17 mouse cellular contexts compared by ENCODE assay signal in the genomic region with DNA sequence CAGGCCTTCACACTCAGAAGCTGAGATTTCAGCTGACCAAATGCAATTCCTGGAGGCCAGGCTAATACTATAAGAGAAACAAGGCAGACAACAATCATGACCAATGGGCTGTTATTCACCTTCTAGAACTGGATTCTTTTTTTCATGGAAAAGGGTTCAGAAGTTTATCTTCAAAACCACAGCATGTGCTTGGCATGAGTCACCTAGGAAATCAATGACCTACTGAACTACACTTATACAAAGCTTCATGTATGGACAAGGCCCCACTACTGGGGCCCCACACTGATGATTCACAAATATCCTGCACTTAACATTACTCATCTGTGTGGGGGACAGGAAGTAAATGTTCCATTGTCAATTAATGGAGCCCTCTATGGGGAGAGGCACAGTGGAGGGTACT.
"Had no signal": no experiment of that assay in that cellular context is flagged by ENCODE, and none has a peak within 500 bp of the region (broad histone marks: within the 10 kb centered on the region; RNA-seq: fewer than 3 reads in every experiment).

No protein-coding gene starts in this region.

- DNase-seq: lung, adult 18-20 months; lung, embryonic 14.5 days; lung, postnatal 10 days; lung, postnatal 4 days; midbrain, embryonic 14.5 days; right cerebral cortex, postnatal 14 days; thymus, adult 18-20 months; thymus, postnatal 25 days; thymus, postnatal 4 days had no signal

- H3K9ac ChIP-seq: liver, embryonic 14.5 days; lung, embryonic 14.5 days; midbrain, embryonic 12.5 days; neural tube, embryonic 13.5 days; neural tube, embryonic 15.5 days; stomach, embryonic 15.5 days had no signal

- H3K27ac ChIP-seq: liver, embryonic 14.5 days; midbrain, embryonic 10.5 days; midbrain, embryonic 12.5 days; neural tube, embryonic 13.5 days; neural tube, embryonic 15.5 days; stomach, embryonic 15.5 days had no signal

- H3K36me3 ChIP-seq: midbrain, embryonic 10.5 days; midbrain, embryonic 12.5 days; neural tube, embryonic 13.5 days; neural tube, embryonic 15.5 days; stomach, embryonic 15.5 days had no signal

- H3K4me2 ChIP-seq: lung, embryonic 14.5 days; midbrain, embryonic 12.5 days; neural tube, embryonic 13.5 days; neural tube, embryonic 15.5 days; stomach, embryonic 15.5 days had no signal

- H3K9me3 ChIP-seq: midbrain, embryonic 10.5 days; midbrain, embryonic 12.5 days; neural tube, embryonic 13.5 days; neural tube, embryonic 15.5 days; stomach, embryonic 15.5 days had no signal

- H3K4me1 ChIP-seq: midbrain, embryonic 10.5 days; midbrain, embryonic 12.5 days; neural tube, embryonic 13.5 days; neural tube, embryonic 15.5 days; stomach, embryonic 15.5 days had no signal

- ATAC-seq: midbrain, embryonic 16.5 days had no signal

- H3K4me3 ChIP-seq: midbrain, embryonic 10.5 days; midbrain, embryonic 12.5 days; myocyte; neural tube, embryonic 13.5 days; neural tube, embryonic 15.5 days; stomach, embryonic 15.5 days had no signal

- H3K27me3 ChIP-seq: midbrain, embryonic 12.5 days; neural tube, embryonic 13.5 days; neural tube, embryonic 15.5 days; stomach, embryonic 15.5 days had no signal
